Mouse (Mus musculus): ENCODE results near the gene Plcz1.

Plcz1 gene

GRCm38 (mm10) chr6:140041357-140041756, at the start of gene Plcz1:
Gene Plcz1 (minus strand): TSS chr6:140041457.
- no peak for DNase-seq

GRCm38 (mm10) chr6:140089855-140090254, 48.6 kb upstream of the Plcz1 start:
- DNase-seq = no peak

- no peak for DNase-seq
Observed at GRCm38 (mm10) chr6:140081739-140082138, 40.5 kb upstream of the Plcz1 start.

DNA sequence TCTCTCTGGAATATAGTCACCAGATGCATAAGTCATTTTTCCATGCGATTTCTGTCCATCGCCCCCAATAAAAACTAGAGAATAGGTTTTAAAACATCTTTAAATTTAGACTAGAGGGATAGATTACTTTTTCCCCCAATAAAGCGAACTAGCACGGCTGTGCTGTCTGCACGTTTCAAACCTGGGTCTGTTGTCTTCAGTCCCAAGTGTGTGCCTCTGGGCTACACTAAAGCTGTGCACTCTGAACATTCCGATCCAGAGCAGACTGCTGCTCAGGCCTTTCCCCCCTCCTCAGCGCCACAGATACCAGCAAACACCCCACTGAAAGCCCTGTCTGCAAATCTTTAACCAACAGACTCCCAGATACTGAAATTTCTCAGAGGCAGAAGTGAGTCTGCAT, 39.7 kb upstream of the Plcz1 start:
- no peak for DNase-seq

DNA sequence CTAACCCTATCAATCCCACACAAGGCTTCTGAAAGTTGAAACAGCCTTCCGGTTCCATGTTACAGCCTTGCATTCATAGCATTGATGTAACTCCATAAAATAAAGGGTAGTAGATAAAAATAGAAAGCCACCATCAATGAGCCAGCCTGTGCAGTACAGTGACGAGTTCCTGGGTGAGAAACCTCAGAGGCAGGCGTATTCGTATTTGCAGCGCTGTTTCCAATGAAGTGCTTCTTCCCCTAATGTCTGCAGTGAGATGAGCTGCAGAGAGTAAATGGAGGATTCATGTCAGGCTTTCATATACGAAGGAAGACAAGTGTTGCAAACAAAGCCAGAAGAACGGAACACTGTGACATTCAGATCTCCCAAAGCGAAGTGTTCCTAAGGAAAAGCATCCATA, 27.9 kb upstream of the Plcz1 start:
- DNase-seq = no peak

- DNase-seq = no peak
Observed at GRCm38 (mm10) chr6:140054271-140054928, 13.1 kb upstream of the Plcz1 start.

DNA sequence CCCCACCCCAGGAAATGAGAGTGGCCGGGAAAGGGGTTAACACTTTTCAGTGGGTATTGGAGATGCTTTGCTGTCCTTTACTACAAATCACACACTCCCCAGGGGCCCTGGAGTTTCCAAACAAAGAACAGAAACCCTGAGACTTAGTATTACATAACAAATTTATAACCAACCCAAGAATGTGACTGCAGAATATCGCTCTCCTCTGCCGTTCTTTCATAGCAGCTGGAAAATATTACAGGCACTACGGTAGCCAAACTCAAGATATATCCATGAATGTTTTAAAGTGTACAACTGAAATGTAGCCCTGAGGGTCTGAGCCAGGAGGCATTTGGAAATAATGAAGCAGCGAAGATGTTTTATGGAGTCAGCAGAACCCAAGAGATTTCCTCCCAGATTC, 10.2 kb upstream of the Plcz1 start:
- peak; percentile 46 to 70 for DNase-seq

DNA sequence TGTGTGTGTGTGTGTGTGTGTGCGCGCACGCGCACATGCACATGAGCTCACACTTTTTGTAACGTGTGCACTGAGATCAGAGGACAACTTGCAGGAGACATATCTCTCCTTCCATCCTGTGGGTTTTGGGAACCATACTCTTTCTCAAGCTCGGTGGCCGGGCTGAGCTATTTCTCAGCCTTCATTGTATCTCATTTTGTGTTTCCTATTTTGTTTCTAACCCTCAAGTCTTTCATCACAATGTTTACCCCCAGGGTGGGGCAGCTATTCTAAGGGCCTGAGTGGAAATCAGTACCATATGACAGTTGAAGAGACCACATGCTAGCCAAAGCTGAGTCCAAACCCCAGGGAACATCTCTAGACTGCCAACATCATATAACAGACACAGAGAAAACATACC, 305 bp downstream of the Plcz1 start, which contains the start of gene Capza3:
TSS of gene Capza3 (plus strand) at position 301 of the 400 bp plus-strand sequence.
- no peak for DNase-seq

DNA sequence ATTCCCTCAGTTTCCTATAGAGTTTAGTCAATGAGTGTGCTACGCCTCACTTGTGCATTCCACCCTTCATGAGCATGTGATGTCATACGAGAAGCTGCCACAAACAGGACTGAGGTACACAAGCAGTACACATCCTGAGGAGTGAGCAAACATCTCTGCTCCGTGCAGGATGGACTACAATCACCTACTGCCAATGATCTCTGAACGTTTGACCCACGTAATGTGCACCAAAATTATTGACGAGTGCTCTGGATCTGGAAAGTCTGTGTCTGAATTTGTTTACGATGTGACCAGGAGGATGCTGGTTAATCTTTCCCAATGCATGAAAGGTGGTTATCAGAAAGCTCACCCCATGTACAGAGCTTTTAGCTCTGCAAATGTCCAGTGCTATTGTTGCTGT, 16.9 kb downstream of the Plcz1 start:
- DNase-seq = no peak

GRCm38 (mm10) chr6:140005181-140005580, 36.1 kb downstream of the Plcz1 start:
- no peak for DNase-seq

DNA sequence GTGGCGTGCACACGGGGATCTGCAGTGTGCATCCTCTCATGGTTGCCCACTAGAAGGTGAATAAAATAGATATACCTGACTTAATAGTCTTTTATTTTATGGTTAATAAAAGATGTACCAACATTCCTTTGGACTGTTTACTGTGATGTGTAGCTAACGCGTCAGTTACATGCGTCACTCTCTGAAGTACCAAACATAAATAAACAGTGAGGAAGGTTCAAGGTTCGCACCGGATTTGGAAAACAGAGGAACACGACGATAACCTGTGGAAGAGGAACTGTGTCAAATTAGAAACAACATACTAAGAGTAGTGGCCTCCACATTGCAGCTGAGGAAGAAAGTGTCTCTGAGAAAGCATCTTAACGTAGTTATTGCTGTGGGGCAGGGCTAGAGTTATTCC, 51.7 kb downstream of the Plcz1 start:
- DNase-seq = no peak

DNA sequence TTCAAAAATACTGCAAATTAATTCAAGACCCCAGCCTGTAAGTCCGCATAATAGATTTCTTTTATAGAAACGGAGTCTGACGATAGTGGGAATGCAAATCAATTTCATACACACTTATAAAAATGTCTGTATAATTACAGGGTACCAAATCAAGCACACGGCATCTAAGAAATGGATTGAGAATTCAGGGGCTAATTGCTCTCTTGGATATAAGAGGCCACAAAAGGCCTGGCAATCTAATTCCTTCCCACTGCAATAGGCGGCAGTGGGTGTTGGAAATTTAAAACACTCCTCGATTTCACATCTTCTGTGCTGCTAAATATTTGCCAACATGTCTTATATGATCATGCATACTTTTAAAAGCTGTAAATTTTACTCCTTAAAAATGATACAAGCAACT, 52.2 kb downstream of the Plcz1 start:
- no peak for DNase-seq

DNA sequence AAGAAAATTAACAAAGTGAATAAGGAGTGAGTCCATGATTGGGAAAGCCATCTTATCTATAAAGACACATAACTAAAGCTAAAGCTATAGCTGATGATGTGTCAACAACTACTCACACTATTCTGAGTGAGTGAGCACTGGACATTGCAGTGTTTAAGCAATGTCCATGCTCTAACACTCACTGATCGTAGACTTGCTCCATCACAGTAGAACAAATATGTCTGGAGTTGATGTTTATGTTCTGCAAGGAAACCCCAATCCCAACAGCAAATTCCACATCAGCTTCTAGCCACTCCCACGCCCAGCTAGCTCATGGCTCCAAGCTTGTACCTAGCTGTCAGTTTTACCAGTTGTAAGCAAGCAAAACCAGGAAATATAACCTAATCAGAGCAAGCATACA, 54.7 kb downstream of the Plcz1 start:
- peak in 1 of 2 experiments; percentile 13 for DNase-seq

DNA sequence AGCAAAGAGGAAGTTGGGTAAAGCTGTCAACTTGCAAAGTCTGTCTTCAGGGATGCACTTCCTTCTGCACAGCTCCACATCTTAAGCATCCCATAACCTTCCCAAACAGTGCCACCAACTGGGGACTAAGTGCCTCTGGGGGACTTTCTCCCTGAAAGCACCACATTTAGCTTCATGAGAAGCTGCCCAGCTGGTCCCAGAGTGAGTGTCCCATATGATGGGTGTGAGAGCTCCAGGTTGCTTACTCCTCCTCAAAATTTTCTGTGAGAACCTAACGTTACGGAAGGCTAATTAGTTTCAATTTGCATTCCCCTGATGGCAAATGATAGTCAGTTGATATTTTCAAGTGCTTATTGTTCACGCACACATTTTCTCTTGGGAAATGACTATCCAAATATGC, 57.2 kb downstream of the Plcz1 start:
- DNase-seq = no peak

GRCm38 (mm10) chr6:139981061-139981460, 60.2 kb downstream of the Plcz1 start:
- DNase-seq = no peak

GRCm38 (mm10) chr6:139978114-139978513, 63.1 kb downstream of the Plcz1 start:
- peak; percentile 14 to 25 for DNase-seq

DNA sequence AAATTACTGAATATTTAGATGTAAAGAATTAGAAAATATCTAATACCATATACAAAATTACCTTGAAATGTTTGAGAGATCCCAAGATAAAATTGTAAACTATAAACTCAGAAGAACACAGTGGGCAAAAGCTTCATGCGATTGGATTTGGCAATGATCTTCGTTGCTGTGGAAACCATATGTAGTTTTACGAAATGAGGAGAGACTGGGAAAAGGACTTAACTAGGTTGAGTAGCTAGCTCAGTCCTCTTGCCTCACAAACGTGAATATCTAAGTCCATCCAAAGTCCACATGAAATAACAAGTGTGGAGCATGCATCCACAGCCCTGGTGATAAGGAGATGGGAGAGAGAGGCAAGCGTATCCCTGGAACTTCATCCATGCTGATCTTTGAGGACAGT, 66.6 kb downstream of the Plcz1 start:
- DNase-seq = no peak

GRCm38 (mm10) chr6:139971608-139972298, 69.5 kb downstream of the Plcz1 start:
- no peak for DNase-seq

DNA sequence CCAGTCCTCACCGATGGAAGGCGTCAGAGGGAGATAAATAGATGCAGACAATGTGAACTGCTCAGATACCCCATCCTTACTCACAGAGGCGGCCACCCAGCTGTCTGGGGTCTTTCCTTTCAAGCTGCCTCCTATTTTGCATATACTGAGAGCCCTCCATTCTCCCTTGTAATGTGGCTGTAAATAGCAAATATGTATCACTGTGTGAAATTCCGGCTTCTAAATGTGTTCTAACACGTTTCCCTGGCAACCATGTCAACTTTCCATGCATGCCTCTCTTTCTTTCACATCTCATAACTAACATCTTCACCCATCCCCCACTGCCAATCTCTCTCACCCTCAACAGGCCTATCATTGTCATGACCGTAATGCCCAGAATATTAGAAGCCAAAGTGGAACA, 74.6 kb downstream of the Plcz1 start:
- no peak for DNase-seq

DNA sequence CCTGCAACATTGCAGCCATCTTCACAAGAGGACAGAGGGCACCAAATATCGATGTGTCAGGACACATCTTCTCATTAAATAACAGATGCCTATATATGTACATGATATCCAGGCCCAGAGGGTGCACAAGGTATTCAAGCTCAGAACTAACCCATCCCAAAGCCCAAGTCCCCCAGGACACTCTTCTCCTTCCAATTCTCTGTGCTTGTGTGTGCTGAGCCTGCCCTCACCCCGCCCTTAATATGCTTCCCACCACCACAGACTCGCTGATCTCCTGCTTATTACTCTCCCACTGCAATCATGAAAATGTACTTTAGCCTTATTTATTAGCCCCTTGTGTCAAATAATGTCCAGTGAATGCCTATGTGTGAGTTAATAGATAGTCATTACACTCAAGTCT, 76.4 kb downstream of the Plcz1 start:
- DNase-seq = no peak

GRCm38 (mm10) chr6:139963775-139964174, 77.5 kb downstream of the Plcz1 start:
- DNase-seq = no peak

DNA sequence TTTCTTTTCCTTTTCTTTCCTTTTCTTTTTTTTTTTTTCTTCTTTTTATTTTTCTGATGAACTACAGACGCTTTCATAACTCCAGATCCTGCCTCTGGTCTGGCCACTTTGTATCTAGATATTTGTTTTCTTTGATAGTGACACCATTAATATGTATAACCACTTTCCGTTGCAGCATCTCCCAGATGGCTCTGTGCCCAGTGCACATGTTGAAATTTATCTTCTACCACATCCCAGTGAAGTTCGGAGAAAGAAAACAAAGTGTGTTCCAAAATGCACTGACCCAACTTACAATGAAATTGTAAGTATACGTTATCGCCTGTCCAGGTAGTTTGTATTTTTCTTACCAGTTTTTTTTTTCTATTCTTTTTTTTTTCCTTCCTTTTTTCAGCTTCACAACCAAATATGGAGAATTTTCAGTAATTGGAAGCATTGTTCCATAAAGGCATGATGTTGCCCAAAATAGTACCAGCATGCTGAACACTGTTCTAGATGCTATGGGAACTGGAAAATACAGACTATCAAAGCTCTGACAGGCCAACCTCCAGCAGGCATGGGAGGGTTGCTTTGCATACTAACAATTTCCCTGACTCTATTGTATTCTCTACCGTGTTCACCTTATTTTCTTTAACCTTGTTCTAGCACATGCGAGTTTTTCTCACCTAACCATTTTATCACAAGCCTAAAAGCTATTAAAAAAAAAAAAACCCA, 83.6 kb downstream of the Plcz1 start:
- peak; percentile 46 to 60 for DNase-seq

GRCm38 (mm10) chr6:139953596-139953995, 87.7 kb downstream of the Plcz1 start:
- no peak for DNase-seq

All from kidney, postnatal 4 days (tissue).